Mouse (Mus musculus) myocyte (in vitro differentiated cells): Measurements from ENCODE around the gene Gm20388.

Experiments
- CEBPB ChIP-seq: IDR thresholded peaks from 2 replicates; pipeline ENCODE4 v1.6.1; 2011; ENCODE audit warnings: mild to moderate bottlenecking, moderate library complexity; ENCODE audit not compliant: poor library complexity, insufficient read depth, severe bottlenecking
- MYOG ChIP-seq, 3 experiments: IDR thresholded peaks; one replicate each; pipeline ENCODE4 v1.6.1; 2011; ENCODE audit warnings: control low read depth in 2 of 3, low read depth in 2 of 3, mild to moderate bottlenecking in 2 of 3; ENCODE audit not compliant: insufficient read length in 2 of 3, control insufficient read depth in 1 of 3, insufficient read depth in 1 of 3
- POLR2A ChIP-seq: IDR thresholded peaks from one replicate; pipeline ENCODE4 v1.6.1; 2011; ENCODE audit warnings: low read depth, mild to moderate bottlenecking, control low read depth, moderate library complexity; ENCODE audit not compliant: insufficient read length
- POLR2AphosphoS2 ChIP-seq: IDR thresholded peaks from one replicate; pipeline ENCODE4 v1.6.1; 2011; ENCODE audit warnings: low read depth, control low read depth; ENCODE audit not compliant: insufficient read length
- REST ChIP-seq: IDR thresholded peaks from one replicate; pipeline ENCODE4 v1.6.1; 2011; ENCODE audit warnings: mild to moderate bottlenecking, control low read depth, moderate library complexity; ENCODE audit not compliant: insufficient read depth, insufficient read length
- USF1 ChIP-seq: IDR thresholded peaks from one replicate; pipeline ENCODE4 v1.6.1; 2011; ENCODE audit warnings: low read depth, mild to moderate bottlenecking, control low read depth, moderate library complexity

DNA sequence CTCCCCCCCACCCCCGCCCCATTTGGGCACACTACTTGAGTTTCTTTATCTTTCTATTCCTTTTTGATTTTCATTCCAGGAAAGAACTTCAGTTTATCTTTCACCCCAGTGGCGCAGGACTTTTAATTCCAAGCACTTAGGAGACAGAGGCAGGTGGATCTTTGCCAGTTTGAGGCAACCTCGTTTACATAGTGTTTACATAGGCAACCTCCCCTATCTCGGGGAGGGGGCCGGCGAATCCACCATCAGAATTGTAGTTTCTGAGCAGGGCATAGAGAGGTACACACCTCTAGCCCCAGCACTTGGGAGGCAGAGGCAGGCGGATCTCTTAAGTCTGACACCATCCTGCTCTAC, 2041.0 kb downstream of the Gm20388 start:
- TF ChIP-seq USF1 (no peak), POLR2A (no peak), POLR2AphosphoS2 (no peak), CEBPB (no peak), MYOG (IDR thresholded peaks at IDR 0.05; ENCODE audit: control insufficient read depth in 1 of 3, insufficient read depth in 1 of 3, insufficient read length in 2 of 3, low read depth in 2 of 3) (no peak), REST (no peak)
